Mouse (Mus musculus): ENCODE measurements around the gene Rpl6. TPM values are rescaled to one million over a fixed set of nuclear protein-coding genes. Genes with fewer than 3 reads are reported as not detected.

Rpl6 gene
- polyA plus RNA-seq, 2 experiments from 2014 or later, result 1,708 to 1,898 TPM

Other genes starting within 250 kb of the Rpl6 start
- gene Rph3a, start 194.4 kb upstream of the Rpl6 start, polyA plus RNA-seq (2017; shearing (Covaris generic)), result not detected
- gene Ptpn11, start 13.1 kb upstream of the Rpl6 start, polyA plus RNA-seq (2017; shearing (Covaris generic)), result 1 to 10 TPM; 7.2 to 8.0 TPM
- 1 to 10 TPM; 8.8 to 9.8 TPM for gene Hectd4, start 15.7 kb downstream of the Rpl6 start, polyA plus RNA-seq (2017; shearing (Covaris generic))
- gene Trafd1, start 181.2 kb downstream of the Rpl6 start, polyA plus RNA-seq (2017; shearing (Covaris generic)), result 10 to 100 TPM; 37.5 to 58.0 TPM
- gene Naa25, start 193.5 kb downstream of the Rpl6 start, polyA plus RNA-seq (2017; shearing (Covaris generic)), result 10 to 100 TPM; 43.2 to 54.1 TPM
- 1 to 10 TPM in 1 of 2 experiments, under 1 TPM in 1; 0.93 to 1.3 TPM for gene Tmem116, start 247.4 kb downstream of the Rpl6 start, polyA plus RNA-seq (2017; shearing (Covaris generic))
- 10 to 100 TPM; 64.9 to 80.3 TPM for gene Erp29, start 248.0 kb downstream of the Rpl6 start, polyA plus RNA-seq (2017; shearing (Covaris generic))